Mouse (Mus musculus) frontal cortex, adult (tissue): ENCODE measurements at regions not wholly inside any gene's neighbourhood (a gene's known extent, or its start where the extent isn't known, plus 50 kb on each side); places are given as distances from the start of the nearest gene placed in this dataset.

Experiments used
- ATAC-seq: cut with Nextera tagmentation; 2 replicates; pipeline ENCODE4 v1.9.2; 2017; ENCODE audit warnings: mild to moderate bottlenecking, moderate library complexity, mixed read lengths; ENCODE audit not compliant: low TSS enrichment

DNA sequence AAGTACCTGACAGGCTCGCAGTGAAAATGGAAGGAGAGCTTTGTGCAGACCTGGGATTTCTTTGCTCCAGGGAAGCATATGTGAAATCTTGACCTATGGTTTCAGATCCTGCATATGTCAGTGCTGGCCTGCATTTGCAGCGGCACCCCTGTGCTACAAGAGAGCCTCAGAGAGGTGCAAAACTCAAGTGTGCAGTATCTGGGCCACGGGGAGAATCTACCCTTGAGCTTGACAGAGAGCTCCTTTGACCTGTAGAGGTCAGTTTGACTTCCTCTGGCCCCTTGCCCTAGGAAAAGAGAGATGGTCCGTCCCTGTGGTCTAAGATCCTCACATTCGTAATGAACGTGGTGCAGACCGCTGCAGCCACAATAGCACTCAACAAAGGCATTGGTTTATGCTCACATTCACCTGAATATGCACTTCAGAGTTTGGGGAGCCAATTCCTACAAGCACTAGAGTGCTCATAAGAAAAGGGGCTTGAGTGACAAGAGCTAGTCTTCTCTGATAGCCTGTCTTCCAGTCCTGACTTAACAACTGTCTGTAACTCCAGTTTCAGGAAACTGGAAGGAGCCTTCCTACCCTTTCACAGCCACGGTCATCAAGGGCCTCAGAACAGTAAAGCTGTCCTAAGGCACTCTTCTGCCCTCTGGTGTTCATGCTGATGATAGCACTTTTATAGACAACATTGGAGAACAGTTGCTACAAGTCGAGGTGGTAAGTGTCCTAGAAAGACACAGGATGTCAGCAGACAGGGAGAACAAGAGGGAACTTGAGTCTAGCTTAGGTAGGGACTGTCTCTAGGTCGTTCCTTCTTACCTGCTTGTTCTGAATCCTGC is 200.0 kb upstream of the Apob start:
- ATAC-seq: peak; percentile 96

- ATAC-seq: peak; percentile 54
These were observed 199.4 kb upstream of the Apob start for GRCm38 (mm10) chr12:7778056-7778440.

- ATAC-seq: peak; percentile 93
These were observed 160.8 kb upstream of the Apob start for GRCm38 (mm10) chr12:7816616-7817015.

- ATAC-seq: no peak
These were observed 157.3 kb upstream of the Apob start for GRCm38 (mm10) chr12:7820006-7820704.

DNA sequence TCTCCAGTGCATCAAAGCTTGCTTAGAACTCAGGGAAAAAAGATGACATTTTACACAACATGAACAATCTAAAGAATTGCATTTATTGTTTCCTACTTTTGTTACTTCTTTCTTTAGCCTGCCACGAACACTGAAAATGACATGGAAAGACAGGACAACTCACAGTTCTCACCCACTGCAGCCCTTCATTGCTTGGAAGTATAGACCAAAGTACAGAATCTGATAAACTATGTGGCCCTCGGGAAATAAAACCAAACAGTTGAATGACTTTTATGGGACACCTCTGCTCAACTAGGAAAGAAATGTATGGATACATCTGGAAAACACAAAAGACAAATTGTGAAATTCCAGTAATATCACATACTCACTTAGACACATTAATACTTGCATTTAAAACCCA is 156.7 kb upstream of the Apob start:
- no peak for ATAC-seq

- no peak for ATAC-seq
These were observed 141.7 kb upstream of the Apob start for GRCm38 (mm10) chr12:7835731-7836130.

- peak; percentile 78 for ATAC-seq
These were observed 123.6 kb upstream of the Apob start for GRCm38 (mm10) chr12:7853876-7854275.

DNA sequence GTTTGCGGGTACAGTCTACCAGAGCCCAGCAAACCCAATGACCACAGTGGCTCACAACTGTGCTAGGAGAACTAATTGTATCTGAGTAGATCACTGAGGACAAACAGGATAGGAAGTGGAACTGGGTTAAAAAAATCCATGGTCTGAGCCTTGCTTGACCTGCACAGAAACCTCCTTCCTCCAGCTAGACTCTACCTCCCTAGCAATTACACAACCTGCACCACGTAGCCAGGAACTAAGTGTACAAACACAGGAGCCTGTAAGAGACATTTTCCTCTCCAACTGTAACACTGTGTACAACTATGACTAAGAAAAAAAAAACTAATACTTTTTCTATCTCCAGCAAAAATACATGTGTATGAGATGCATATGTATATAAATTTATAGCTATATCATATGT is 121.8 kb upstream of the Apob start:
- ATAC-seq: no peak

GRCm38 (mm10) chr12:7859533-7859932 is 117.9 kb upstream of the Apob start:
- no peak for ATAC-seq

- peak; percentile 90 for ATAC-seq
These were observed 107.4 kb upstream of the Apob start for GRCm38 (mm10) chr12:7870004-7870403.

DNA sequence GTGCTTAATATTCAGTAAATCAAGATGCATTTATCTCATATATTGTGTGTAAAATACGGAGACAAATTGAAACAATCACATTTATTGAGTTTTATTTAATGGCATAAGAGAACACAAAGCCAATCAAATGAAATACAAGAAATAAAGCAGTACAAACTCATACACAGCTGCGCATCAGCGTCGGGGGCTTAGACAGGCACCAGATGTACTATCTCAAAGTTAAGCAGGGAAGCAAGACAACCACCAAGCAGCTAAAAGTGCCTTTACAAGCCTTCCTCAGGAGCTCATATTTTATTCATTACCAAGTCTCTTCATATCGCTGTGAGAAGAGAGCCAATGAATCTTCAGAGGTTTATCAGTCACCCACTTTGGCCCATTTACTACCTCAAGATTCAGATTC is 107.0 kb upstream of the Apob start:
- no peak for ATAC-seq

DNA sequence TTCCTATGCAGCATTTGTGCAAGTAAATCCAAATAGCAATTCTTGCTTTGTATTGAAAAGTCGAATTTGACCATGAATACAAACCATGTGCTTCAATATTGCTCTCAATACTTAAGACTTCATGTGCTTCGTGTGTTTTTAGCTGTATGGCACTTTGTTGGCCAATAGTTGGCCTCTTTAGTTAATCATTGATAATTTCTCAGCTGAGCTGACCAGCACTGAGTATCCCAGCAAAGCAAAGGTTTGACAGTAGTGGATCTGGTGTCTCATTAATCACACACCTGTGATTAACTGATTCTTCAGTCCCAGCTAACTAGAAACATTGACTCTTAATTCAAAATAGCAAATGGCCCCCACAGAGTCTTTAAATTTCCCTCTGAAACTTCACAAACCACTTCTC is 102.0 kb upstream of the Apob start:
- no peak for ATAC-seq

DNA sequence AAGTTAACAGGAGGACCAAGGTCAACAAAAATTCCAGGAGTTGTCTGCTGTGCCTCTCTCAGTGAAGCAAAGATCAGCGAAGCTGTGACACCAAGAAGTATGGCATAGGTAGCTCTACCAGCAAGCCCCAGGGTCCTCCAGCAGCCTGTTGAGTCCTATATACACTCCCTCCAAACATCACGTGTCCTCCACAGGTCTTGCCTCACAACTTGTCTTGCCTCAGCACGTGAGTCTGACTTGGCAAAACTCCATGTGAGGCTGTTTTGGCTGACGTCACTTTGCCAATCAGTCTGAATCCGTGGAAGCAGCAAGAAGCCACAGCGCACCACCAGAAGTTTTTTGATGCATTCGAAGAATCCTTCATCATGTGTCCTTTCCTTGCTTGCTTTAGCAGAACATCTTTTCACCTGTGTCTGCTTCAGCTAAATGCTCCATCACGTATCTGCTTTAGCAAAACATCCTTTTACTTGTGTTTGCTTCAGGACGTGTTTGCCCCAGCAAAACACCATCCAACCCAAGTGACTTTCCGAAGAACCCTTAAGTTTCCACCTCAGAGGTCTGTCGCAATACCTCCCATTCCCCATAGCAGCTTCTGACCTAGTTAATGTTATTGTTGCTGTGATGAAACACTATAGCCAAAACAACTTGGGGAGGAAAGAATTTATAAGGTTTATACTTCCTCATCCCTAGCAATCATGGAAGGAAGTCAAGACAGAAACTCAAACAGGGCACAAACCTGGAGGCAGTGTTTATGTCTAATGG is 101.0 kb upstream of the Apob start:
- ATAC-seq: no peak

- no peak for ATAC-seq
These were observed 98.7 kb upstream of the Apob start for GRCm38 (mm10) chr12:7878761-7879160.

DNA sequence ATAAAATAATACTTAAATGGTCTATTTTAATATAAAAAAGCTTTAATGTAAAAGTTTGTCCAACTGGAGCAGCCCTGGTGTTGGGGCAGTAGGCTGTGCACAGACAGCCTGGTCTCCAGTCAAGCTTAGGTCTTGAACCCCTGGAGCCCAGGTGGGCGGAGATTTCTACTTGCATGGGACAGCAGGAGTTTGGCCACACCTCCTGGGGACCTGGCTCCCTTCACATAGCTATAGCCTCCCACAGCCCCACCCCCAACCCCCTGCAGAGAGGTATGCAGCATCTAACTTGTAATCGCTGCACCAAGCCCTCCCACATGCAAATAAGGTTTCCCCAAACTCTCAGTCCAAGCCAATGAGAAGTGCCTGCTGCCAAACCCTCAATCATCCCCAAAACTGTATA is 81.3 kb upstream of the Apob start:
- ATAC-seq: no peak

DNA sequence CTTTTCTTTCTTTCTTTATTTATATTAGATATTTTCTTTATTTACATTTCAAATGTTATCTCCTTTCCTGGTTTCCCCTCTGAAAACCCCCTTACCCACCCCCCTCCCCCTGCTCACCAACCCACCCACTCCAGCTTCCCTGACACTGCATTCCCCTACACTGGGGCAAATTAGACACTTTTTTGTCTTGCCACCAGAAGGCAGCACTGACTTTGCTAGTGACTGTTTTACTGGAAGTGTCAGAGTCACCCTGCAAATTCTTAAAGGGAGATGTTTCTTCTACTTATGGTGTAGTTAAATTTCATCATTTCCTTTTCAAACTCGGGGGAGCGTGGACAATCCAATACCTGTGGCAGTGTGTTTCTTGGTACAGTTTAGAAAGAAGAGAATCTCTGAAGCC is 72.1 kb upstream of the Apob start:
- no peak for ATAC-seq

GRCm38 (mm10) chr12:7906831-7907230 is 70.6 kb upstream of the Apob start:
- no peak for ATAC-seq

GRCm38 (mm10) chr12:7909746-7910360 is 67.6 kb upstream of the Apob start:
- ATAC-seq: no peak

DNA sequence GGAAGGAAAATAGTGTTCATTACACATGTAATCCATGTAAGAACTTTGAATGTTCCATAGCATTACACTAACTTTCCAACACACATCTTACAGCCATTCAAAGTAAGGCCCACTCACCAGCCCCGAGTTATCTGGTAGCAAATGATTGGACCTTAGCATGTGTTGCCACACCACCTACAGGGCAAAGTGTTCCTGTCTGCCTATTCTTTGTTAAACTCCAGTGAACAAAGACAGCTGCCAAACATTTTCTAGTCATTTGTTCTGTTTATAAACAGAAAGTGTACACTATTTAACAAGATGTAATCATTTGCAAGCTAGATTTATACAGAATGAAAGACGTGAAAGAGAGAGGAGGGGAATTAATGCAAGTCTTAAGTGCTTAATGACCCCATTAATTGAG is 66.9 kb upstream of the Apob start:
- ATAC-seq: no peak

DNA sequence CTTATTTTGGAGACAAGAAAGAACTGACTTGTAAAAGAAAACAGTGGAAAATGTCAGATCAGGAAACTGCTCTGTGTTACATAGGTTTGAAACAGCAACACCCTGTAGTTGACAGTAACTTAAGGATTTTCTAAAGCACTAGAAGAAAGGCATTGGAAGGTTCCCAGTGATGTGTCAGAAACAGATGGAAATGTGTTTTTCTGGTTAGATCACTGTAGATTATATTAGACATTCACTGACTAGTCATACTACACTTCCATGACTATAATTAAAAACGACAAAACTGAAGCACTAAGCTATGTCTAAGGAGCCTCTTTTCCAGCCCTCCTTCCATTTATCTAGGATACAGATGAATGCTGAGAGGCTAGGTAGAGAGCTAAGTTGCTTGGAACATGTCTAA is 59.1 kb upstream of the Apob start:
- ATAC-seq: peak; percentile 78

- no peak for ATAC-seq
These were observed 58.3 kb upstream of the Apob start for GRCm38 (mm10) chr12:7918967-7919708.
